Mouse (Mus musculus) G1E (cell line): ENCODE results near the gene Myb. TPM values are rescaled to one million over a fixed set of nuclear protein-coding genes. Genes with fewer than 3 reads are reported as not detected.

ENCODE experiments used
- ATAC-seq: 2 replicates; pipeline ENCODE4 v1.8.0; 2016; ENCODE audit warnings: mild to moderate bottlenecking; ENCODE audit not compliant: insufficient number of reproducible peaks, poor library complexity, low FRiP score, severe bottlenecking; ENCODE audit errors: extremely low read depth
- DNase-seq: peaks from one replicate; pipeline ENCODE4 v3.0.0; 2012; ENCODE audit warnings: low spot score
- H3K27me3 ChIP-seq: 2 replicates; pipeline ENCODE4 v1.6.1; 2012; ENCODE audit warnings: mild to moderate bottlenecking, low read length, inconsistent platforms; ENCODE audit not compliant: insufficient read depth
- H3K36me3 ChIP-seq: replicated peaks from 2 replicates; pipeline ENCODE3; 2012; ENCODE audit warnings: mild to moderate bottlenecking, inconsistent platforms
- H3K4me1 ChIP-seq: 2 replicates; pipeline ENCODE4 v1.6.1; 2012; ENCODE audit warnings: low read depth, low read length, inconsistent platforms, mixed read lengths; ENCODE audit not compliant: insufficient read depth
- H3K4me3 ChIP-seq: 2 replicates; pipeline ENCODE4 v1.5.1; 2012; ENCODE audit warnings: low read depth, mild to moderate bottlenecking, inconsistent platforms, low read length, moderate library complexity, mixed read lengths
- H3K9me3 ChIP-seq: replicated peaks from 2 replicates; pipeline ENCODE4 v1.6.1; 2012; ENCODE audit warnings: inconsistent platforms
- CTCF ChIP-seq: IDR thresholded peaks from 2 replicates; pipeline ENCODE4 v1.5.1; 2012; ENCODE audit warnings: low read depth, low read length, inconsistent platforms, mixed read lengths
- GATA1 ChIP-seq: IDR thresholded peaks from 2 replicates; pipeline ENCODE4 v1.6.1; 2012; ENCODE audit warnings: borderline replicate concordance, low read length, inconsistent platforms, mixed read lengths
- GATA2 ChIP-seq: IDR thresholded peaks from 2 replicates; pipeline ENCODE4 v1.6.1; 2012; ENCODE audit warnings: low read depth, low read length, inconsistent platforms, borderline replicate concordance
- POLR2AphosphoS5 ChIP-seq: IDR thresholded peaks from 2 replicates; pipeline ENCODE4 v1.6.1; 2012; ENCODE audit warnings: low read depth, low read length, inconsistent platforms; ENCODE audit not compliant: insufficient replicate concordance
- TAL1 ChIP-seq: conservative IDR thresholded peaks from 2 replicates; pipeline ENCODE4 v1.6.1; 2012; ENCODE audit warnings: low read depth, low read length, inconsistent platforms, mixed read lengths
- polyA plus RNA-seq: library from polyadenylated mRNA; stranded (reverse); fragments of >175 nt; gene quantifications from 2 replicates; pipeline ENCODE4 v1.2.3, GENCODE M21; 2012
- total RNA-seq, 2 experiments: library from RNA; stranded (forward) in 1 of 2; stranded (reverse) in 1 of 2; fragments of 200-1000 nt in 1 of 2; fragments of >200 nt in 1 of 2; fragmentation: Nextera tagmentation in 1 of 2; gene quantifications; 2 replicates each; pipeline ENCODE4 v1.2.3; 2014 to 2017

Gene Myb
- total and polyA plus RNA-seq, 3 experiments = 49.3 to 399 (median 268) TPM

- ATAC-seq = no peak
- Histone ChIP-seq H3K27me3 (no peaks in the 10 kb centered on the region), H3K4me3 (no peak overlapping the region), H3K36me3 (no peaks in the 10 kb centered on the region), H3K4me1 (peaks cover 92% of the 10 kb centered on the region), H3K9me3 (no peaks in the 10 kb centered on the region)
- DNase-seq = no peak
- TF ChIP-seq GATA1 = no peak
These were observed 31.7 kb upstream of the Myb start for GRCm38 (mm10) chr10:21192436-21192835.

GRCm38 (mm10) chr10:21189756-21190397 lies 29.1 kb upstream of the Myb start:
- Histone ChIP-seq H3K27me3 (no peaks in the 10 kb centered on the region), H3K4me3 (no peak overlapping the region; the same call in 1 of the 2 replicates), H3K4me1 (peaks cover 91% of the 10 kb centered on the region), H3K9me3 (no peaks in the 10 kb centered on the region), H3K36me3 (no peaks in the 10 kb centered on the region)
- TF ChIP-seq POLR2AphosphoS5 (no peak), CTCF (no peak), GATA1 (no peak), TAL1 (no peak), GATA2 (no peak)
- ATAC-seq (no peak), DNase-seq (no peak)

GRCm38 (mm10) chr10:21189275-21189601 lies 28.5 kb upstream of the Myb start:
- DNase-seq = no peak
- Histone ChIP-seq H3K4me1 (peaks cover 91% of the 10 kb centered on the region), H3K27me3 (no peaks in the 10 kb centered on the region), H3K4me3 (peak overlapping the region; percentile 64; the same call in 1 of the 2 replicates), H3K9me3 (no peaks in the 10 kb centered on the region), H3K36me3 (no peaks in the 10 kb centered on the region)
- no peak for ATAC-seq
- no peak for TF ChIP-seq GATA1

GRCm38 (mm10) chr10:21188564-21189274 lies 27.9 kb upstream of the Myb start:
- Histone ChIP-seq H3K36me3 (no peaks in the 10 kb centered on the region), H3K4me1 (peaks cover 91% of the 10 kb centered on the region), H3K9me3 (no peaks in the 10 kb centered on the region), H3K4me3 (peak overlapping the region; percentile 64), H3K27me3 (no peaks in the 10 kb centered on the region)
- no peak for TF ChIP-seq TAL1
- TF ChIP-seq POLR2AphosphoS5 = no peak
- no peak for TF ChIP-seq GATA2
- TF ChIP-seq GATA1 = no peak
- no peak for TF ChIP-seq CTCF
- no peak for ATAC-seq
- no peak for DNase-seq

- H3K4me1 ChIP-seq = peaks cover 83% of the 10 kb centered on the region
- H3K27me3 ChIP-seq = no peaks in the 10 kb centered on the region
- H3K4me3 ChIP-seq = no peak overlapping the region
- no peaks in the 10 kb centered on the region for H3K36me3 ChIP-seq
- TF ChIP-seq TAL1 (no peak), CTCF (no peak), POLR2AphosphoS5 (no peak), GATA2 (no peak), GATA1 (no peak)
- no peak for DNase-seq
- H3K9me3 ChIP-seq = no peaks in the 10 kb centered on the region
- ATAC-seq = no peak
These were observed 27.1 kb upstream of the Myb start for GRCm38 (mm10) chr10:21187847-21188246.

- Histone ChIP-seq H3K4me3 (no peak overlapping the region), H3K4me1 (peaks cover 72% of the 10 kb centered on the region), H3K9me3 (no peaks in the 10 kb centered on the region), H3K27me3 (no peaks in the 10 kb centered on the region), H3K36me3 (no peaks in the 10 kb centered on the region)
- ATAC-seq = peak; percentile 34; the same call in 1 of the 2 replicates
- DNase-seq = no peak
- TF ChIP-seq POLR2AphosphoS5 (no peak), GATA1 (no peak), TAL1 (no peak), CTCF (no peak), GATA2 (no peak)
These were observed 25.9 kb upstream of the Myb start for GRCm38 (mm10) chr10:21186733-21187132.

GRCm38 (mm10) chr10:21178711-21179110 lies 17.9 kb upstream of the Myb start:
- TF ChIP-seq CTCF (peak; percentile 35; the same call in 1 of the 2 replicates), POLR2AphosphoS5 (no peak)
- ATAC-seq (no peak), DNase-seq (no peak)
- Histone ChIP-seq H3K4me1 (peaks cover 5% of the 10 kb centered on the region; the same call in 1 of the 2 replicates), H3K9me3 (no peaks in the 10 kb centered on the region), H3K27me3 (no peaks in the 10 kb centered on the region), H3K36me3 (no peaks in the 10 kb centered on the region), H3K4me3 (no peak overlapping the region)
